ENCODE assay signal across 28 mouse cellular contexts in the genomic region with DNA sequence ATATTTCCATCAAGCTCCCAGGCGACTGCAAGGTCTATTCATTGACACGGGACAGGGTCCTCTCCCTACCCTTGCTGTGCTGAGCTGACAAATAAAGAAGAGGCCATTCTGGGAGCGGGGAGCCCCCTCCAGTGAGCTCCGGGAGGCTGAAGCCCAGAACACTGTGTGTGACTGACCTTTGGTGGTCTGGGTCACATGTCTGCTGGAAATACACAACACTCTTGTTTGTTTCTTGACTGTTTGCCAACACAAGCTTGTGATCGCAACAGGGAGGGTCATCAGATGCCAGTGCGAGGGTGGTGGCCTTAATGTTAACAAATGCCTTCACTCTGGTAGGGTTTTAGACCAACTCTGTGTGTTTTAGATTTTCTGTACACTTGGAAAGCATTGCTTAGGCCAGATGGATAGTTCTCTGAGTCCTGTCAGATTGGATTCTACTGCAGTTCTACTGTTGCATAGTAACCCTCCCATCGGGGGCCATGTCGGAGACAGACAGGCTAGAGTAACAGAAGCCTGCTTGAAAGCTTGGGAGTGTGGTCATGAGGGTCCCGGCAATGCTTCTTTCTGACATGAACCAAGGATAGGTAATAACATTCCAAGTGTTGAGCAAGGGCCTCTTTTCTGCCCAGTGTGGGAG.
DNase-seq lines count a peak whose midpoint lies in the region; ATAC-seq and TF ChIP-seq lines count a peak whose summit lies in the region.
"Had no signal": no experiment of that assay in that cellular context is flagged by ENCODE, and none has a peak within 500 bp of the region (broad histone marks: within the 10 kb centered on the region; RNA-seq: fewer than 3 reads in every experiment).

No protein-coding gene starts in this region.

- 52% methylated on average over 9 of the region's 9 CpGs for WGBS in hindbrain, embryonic 14.5 days
- WGBS in hindbrain, embryonic 10.5 days = 58% methylated on average over 9 of the region's 9 CpGs
- WGBS in liver, postnatal 0 days (ENCODE audit: insufficient replicate concordance) = 62% methylated on average over 9 of the region's 9 CpGs
- WGBS in liver, embryonic 12.5 days (ENCODE audit: insufficient replicate concordance) = 66% methylated on average over 9 of the region's 9 CpGs

- H3K9ac ChIP-seq in hindbrain, embryonic 14.5 days = no peak overlapping the region
- no peak overlapping the region for H3K9ac ChIP-seq in liver, postnatal 0 days (replicated peaks)
- H3K9ac ChIP-seq in liver, embryonic 12.5 days = no peak overlapping the region
- H3K9ac ChIP-seq: embryonic facial prominence, embryonic 13.5 days; forebrain, embryonic 13.5 days; hindbrain, embryonic 12.5 days; lung, embryonic 15.5 days; midbrain, embryonic 12.5 days; neural tube, embryonic 12.5 days had no signal

- no peak for TF ChIP-seq EP300 in liver, postnatal 0 days (IDR thresholded peaks at IDR 0.05; ENCODE audit: low read depth)

- H3K4me1 ChIP-seq in hindbrain, embryonic 14.5 days (replicated peaks; ENCODE audit: control insufficient read depth, insufficient read depth, low read length) = peaks cover 7% of the 10 kb centered on the region; the same call in 1 of the 2 replicates
- H3K4me1 ChIP-seq in hindbrain, embryonic 10.5 days (replicated peaks) = peaks cover 35% of the 10 kb centered on the region
- H3K4me1 ChIP-seq in liver, postnatal 0 days (ENCODE audit: insufficient read depth) = no peaks in the 10 kb centered on the region
- 0 out of 2 replicates have a peak, but pooled peaks cover 7% of the 10 kb centered on the region for H3K4me1 ChIP-seq in liver, embryonic 12.5 days

- H3K4me3 ChIP-seq in hindbrain, embryonic 14.5 days (replicated peaks; ENCODE audit: low read length) = no peak overlapping the region
- H3K4me3 ChIP-seq in hindbrain, embryonic 10.5 days = no peak overlapping the region
- H3K4me3 ChIP-seq in liver, postnatal 0 days (ENCODE audit: low read depth, low read length) = no peak overlapping the region
- H3K4me3 ChIP-seq in liver, embryonic 12.5 days = no peak overlapping the region
- H3K4me3 ChIP-seq: embryonic facial prominence, embryonic 13.5 days; erythroblast, embryonic 14.5 days; forebrain, embryonic 13.5 days; hindbrain, embryonic 12.5 days; lung, embryonic 15.5 days; midbrain, embryonic 12.5 days; myocyte; neural tube, embryonic 12.5 days had no signal

- 0 out of 2 replicates have a peak, but pooled peaks cover 5% of the 10 kb centered on the region for H3K9me3 ChIP-seq in hindbrain, embryonic 14.5 days (ENCODE audit: control insufficient read depth, low read length)
- H3K9me3 ChIP-seq in hindbrain, embryonic 10.5 days = peaks cover 5% of the 10 kb centered on the region
- no peaks in the 10 kb centered on the region for H3K9me3 ChIP-seq in liver, postnatal 0 days (ENCODE audit: low read length)
- H3K9me3 ChIP-seq in liver, embryonic 12.5 days (replicated peaks) = no peaks in the 10 kb centered on the region; the same call in 1 of the 2 replicates
- H3K9me3 ChIP-seq: embryonic facial prominence, embryonic 13.5 days; lung, embryonic 15.5 days had no signal

- H3K27me3 ChIP-seq in hindbrain, embryonic 14.5 days (ENCODE audit: control insufficient read depth, insufficient read depth, low read length) = no peaks in the 10 kb centered on the region
- H3K27me3 ChIP-seq in hindbrain, embryonic 10.5 days (ENCODE audit: insufficient read depth, poor library complexity, severe bottlenecking) = no peaks in the 10 kb centered on the region
- no peaks in the 10 kb centered on the region for H3K27me3 ChIP-seq in liver, postnatal 0 days (ENCODE audit: insufficient read depth, low read length)
- H3K27me3 ChIP-seq in liver, embryonic 12.5 days (replicated peaks) = no peaks in the 10 kb centered on the region; the same call in 1 of the 2 replicates
- H3K27me3 ChIP-seq: embryonic facial prominence, embryonic 13.5 days; forebrain, embryonic 13.5 days; lung, embryonic 15.5 days; midbrain, embryonic 12.5 days; neural tube, embryonic 12.5 days; Patski had no signal

- no peak overlapping the region for H3K4me2 ChIP-seq in hindbrain, embryonic 14.5 days (replicated peaks)
- no peak overlapping the region for H3K4me2 ChIP-seq in liver, postnatal 0 days (ENCODE audit: low read depth, low read length)
- no peak overlapping the region for H3K4me2 ChIP-seq in liver, embryonic 12.5 days
- H3K4me2 ChIP-seq: embryonic facial prominence, embryonic 13.5 days; forebrain, embryonic 13.5 days; hindbrain, embryonic 12.5 days; lung, embryonic 15.5 days; midbrain, embryonic 12.5 days; neural tube, embryonic 12.5 days had no signal

- H3K36me3 ChIP-seq in hindbrain, embryonic 14.5 days (replicated peaks; ENCODE audit: control insufficient read depth, insufficient read depth) = no peaks in the 10 kb centered on the region
- no peaks in the 10 kb centered on the region for H3K36me3 ChIP-seq in hindbrain, embryonic 10.5 days
- H3K36me3 ChIP-seq in liver, postnatal 0 days (replicated peaks; ENCODE audit: insufficient read depth, low read length) = no peaks in the 10 kb centered on the region
- no peaks in the 10 kb centered on the region for H3K36me3 ChIP-seq in liver, embryonic 12.5 days
- H3K36me3 ChIP-seq: embryonic facial prominence, embryonic 13.5 days; hindbrain, embryonic 12.5 days; lung, embryonic 15.5 days; midbrain, embryonic 12.5 days; neural tube, embryonic 12.5 days had no signal

- no peak overlapping the region for H3K27ac ChIP-seq in hindbrain, embryonic 14.5 days
- no peak overlapping the region for H3K27ac ChIP-seq in hindbrain, embryonic 10.5 days
- no peak overlapping the region for H3K27ac ChIP-seq in liver, postnatal 0 days (ENCODE audit: low read depth)
- H3K27ac ChIP-seq in liver, embryonic 12.5 days = no peak overlapping the region
- H3K27ac ChIP-seq: embryonic facial prominence, embryonic 13.5 days; forebrain, embryonic 13.5 days; hindbrain, embryonic 12.5 days; lung, embryonic 15.5 days; midbrain, embryonic 12.5 days; neural tube, embryonic 12.5 days had no signal

- TF ChIP-seq CTCF in liver, postnatal 0 days (IDR thresholded peaks at IDR 0.05; ENCODE audit: low read depth) = no peak

- peak; percentile 32 for DNase-seq in hindbrain, embryonic 14.5 days (ENCODE audit: low spot score)
- DNase-seq in hindbrain, embryonic 10.5 days (ENCODE audit: low spot score) = no peak
- DNase-seq in liver, postnatal 0 days = no peak
- peak; percentile 67 for DNase-seq in retina, postnatal 1 day
- DNase-seq in retina, embryonic 14.5 days (ENCODE audit: low spot score) = no peak
- no peak for DNase-seq in kidney, postnatal 25 days
- DNase-seq: adrenal gland, postnatal 10 days; cerebellum, adult 11 months; cerebellum, adult 9-10 months; embryo, embryonic 11 days; gastrocnemius, postnatal 14 days; heart, postnatal 14 days; kidney, adult 9 months; kidney, postnatal 10 days; left cerebral cortex, postnatal 4 days; thymus, adult 2 months; thymus, postnatal 36 days had no signal

- no peak for ATAC-seq in hindbrain, embryonic 14.5 days (ENCODE audit: low FRiP score)
- ATAC-seq in liver, postnatal 0 days = peak; percentile 68
- no peak for ATAC-seq in liver, embryonic 12.5 days
- ATAC-seq: forebrain, embryonic 13.5 days; intestine, postnatal 0 days; Patski had no signal

Comparison
In these comparisons a context has a peak if more than half of its experiments do, and no peak if none do; other contexts are left out.
1. DNase-seq: peak in hindbrain, embryonic 14.5 days (single experiment) and retina, postnatal 1 day (single experiment); none in hindbrain, embryonic 10.5 days (single experiment), liver, postnatal 0 days (single experiment), retina, embryonic 14.5 days (single experiment) and kidney, postnatal 25 days (0 of 2).